22 mouse cellular contexts compared by ENCODE assay signal in genomic region chr19:46737106-46737505, GRCm38 (mm10).
"Had no signal": no experiment of that assay in that cellular context is flagged by ENCODE, and none has a peak within 500 bp of the region (broad histone marks: within the 10 kb centered on the region; RNA-seq: fewer than 3 reads in every experiment).

No protein-coding gene starts in this region.

- H3K4me1 ChIP-seq: hindbrain, embryonic 10.5 days; hindbrain, embryonic 12.5 days; intestine, embryonic 15.5 days; limb, embryonic 12.5 days had no signal

- H3K9me3 ChIP-seq: heart, embryonic 12.5 days; hindbrain, embryonic 10.5 days; hindbrain, embryonic 12.5 days; intestine, embryonic 15.5 days; limb, embryonic 12.5 days had no signal

- ATAC-seq: forebrain, postnatal 0 days; hindbrain, embryonic 16.5 days; inflammation-experienced regulatory T-cells, adult 6 months; intestine, embryonic 15.5 days; intestine, postnatal 0 days had no signal

- H3K36me3 ChIP-seq: hindbrain, embryonic 12.5 days; intestine, embryonic 15.5 days had no signal

- H3K4me3 ChIP-seq: heart, adult 2 months; heart, embryonic 12.5 days; hindbrain, embryonic 10.5 days; hindbrain, embryonic 12.5 days; intestine, embryonic 15.5 days; limb, embryonic 12.5 days had no signal

- H3K9ac ChIP-seq: forebrain, postnatal 0 days; heart, embryonic 12.5 days; hindbrain, embryonic 12.5 days; hindbrain, embryonic 14.5 days; intestine, embryonic 15.5 days; limb, embryonic 12.5 days had no signal

- DNase-seq: forebrain, postnatal 0 days; gastrocnemius, postnatal 14 days; heart, adult 2 months; heart, postnatal 10 days; heart, postnatal 4 days; kidney, adult 18-20 months; kidney, adult 8-10 months; kidney, postnatal 10 days; kidney, postnatal 36 days; layer of hippocampus, adult 9-11 months; layer of hippocampus, postnatal 36 days; left cerebral cortex, postnatal 4 days; liver had no signal

- H3K27ac ChIP-seq: heart, adult 2 months; hindbrain, embryonic 10.5 days; hindbrain, embryonic 12.5 days; hindbrain, embryonic 14.5 days; intestine, embryonic 15.5 days; limb, embryonic 12.5 days had no signal

- H3K4me2 ChIP-seq: heart, embryonic 12.5 days; hindbrain, embryonic 12.5 days; hindbrain, embryonic 14.5 days; intestine, embryonic 15.5 days; limb, embryonic 12.5 days had no signal

- H3K27me3 ChIP-seq: heart, embryonic 12.5 days; hindbrain, embryonic 12.5 days; intestine, embryonic 15.5 days; limb, embryonic 12.5 days had no signal
